Mouse (Mus musculus) lung, adult 2 months (tissue): ENCODE measurements around the gene Ascc2.

Source experiments
- CTCF ChIP-seq: fragments of 200-500 bp; IDR thresholded peaks from 2 replicates; pipeline ENCODE4 v1.5.1; 2011; ENCODE audit warnings: mild to moderate bottlenecking, low read length, control low read depth; ENCODE audit not compliant: insufficient read depth
- POLR2A ChIP-seq: fragments of 200-500 bp; IDR thresholded peaks from 2 replicates; pipeline ENCODE4 v1.6.1; 2011; ENCODE audit warnings: low read depth, mild to moderate bottlenecking, control low read depth, low read length, borderline replicate concordance; ENCODE audit errors: extremely low read depth

GRCm38 (mm10) chr11:4734179-4734578 lies 96.6 kb downstream of the Ascc2 start:
- no peak for TF ChIP-seq CTCF
- TF ChIP-seq POLR2A: no peak
